Mouse (Mus musculus) liver, embryonic 13.5 days (tissue): Measurements from ENCODE around the gene Dnhd1. TPM values are rescaled to one million over a fixed set of nuclear protein-coding genes. Genes with fewer than 3 reads are reported as not detected.

Source experiments
- ATAC-seq: fragments of 200-750 bp; cut with Nextera tagmentation; 2 replicates; pipeline ENCODE4 v1.8.0; 2017; ENCODE audit warnings: low read depth, mild to moderate bottlenecking, moderate number of reproducible peaks, moderate library complexity
- DNase-seq: peaks from one replicate; pipeline ENCODE4 v3.0.0; 2022
- H3K27ac ChIP-seq: fragments of 300-500 bp; sonication (generic); 2 replicates; pipeline ENCODE4 v1.5.1; 2015; ENCODE audit warnings: moderate library complexity, mild to moderate bottlenecking, inconsistent platforms
- H3K27me3 ChIP-seq: fragments of 300-500 bp; sonication (generic); 2 replicates; pipeline ENCODE4 v1.6.1; 2015; ENCODE audit warnings: mild to moderate bottlenecking, inconsistent platforms
- H3K36me3 ChIP-seq: fragments of 300-500 bp; sonication (generic); 2 replicates; pipeline ENCODE4 v1.6.1; 2015; ENCODE audit warnings: mild to moderate bottlenecking, inconsistent platforms
- H3K4me1 ChIP-seq: fragments of 300-500 bp; sonication (generic); replicated peaks from 2 replicates; pipeline ENCODE4 v1.6.1; 2015; ENCODE audit warnings: inconsistent platforms
- H3K4me2 ChIP-seq: fragments of 300-500 bp; sonication (generic); 2 replicates; pipeline ENCODE4 v1.6.1; 2015; ENCODE audit warnings: inconsistent platforms, mild to moderate bottlenecking, moderate library complexity
- H3K4me3 ChIP-seq: fragments of 300-500 bp; sonication (generic); replicated peaks from 2 replicates; pipeline ENCODE4 v1.5.1; 2015; ENCODE audit warnings: mild to moderate bottlenecking, inconsistent platforms
- H3K9ac ChIP-seq: fragments of 300-500 bp; sonication (generic); 2 replicates; pipeline ENCODE4 v1.6.1; 2015; ENCODE audit warnings: mild to moderate bottlenecking, inconsistent platforms
- H3K9me3 ChIP-seq: fragments of 300-500 bp; sonication (generic); replicated peaks from 2 replicates; pipeline ENCODE4 v1.6.1; 2016; ENCODE audit warnings: inconsistent platforms
- WGBS: fragments of 180-500 bp; shearing (Covaris S2); methylation state at CpG from one replicate; pipeline ENCODE4 v1.1.7; 2015; ENCODE audit not compliant: insufficient replicate concordance; 5-methylcytosine and 5-hydroxymethylcytosine counted together
- polyA plus RNA-seq: library from polyadenylated mRNA; unstranded; fragments of >200 nt; fragmentation: Nextera tagmentation; extraction: Ambion mirVana; gene quantifications from 2 replicates; pipeline ENCODE4 v1.2.1, GENCODE M21; 2015

Gene Dnhd1
- polyA plus RNA-seq, 1 experiment from 2014 or later, result 0.12 TPM

GRCm38 (mm10) chr7:105762517-105763270 lies 112.1 kb downstream of the Dnhd1 start:
- ATAC-seq, result no peak
- Histone ChIP-seq H3K27me3 (peaks cover 37% of the 10 kb centered on the region), H3K9ac (peak overlapping the region; percentile 22; the same call in 1 of the 2 replicates), H3K27ac (no peak overlapping the region), H3K4me3 (peak overlapping the region; percentile 35), H3K36me3 (0 out of 2 replicates have a peak, but pooled peaks cover 4% of the 10 kb centered on the region), H3K9me3 (no peaks in the 10 kb centered on the region), H3K4me1 (peaks cover 19% of the 10 kb centered on the region), H3K4me2 (peak overlapping the region; percentile 61)
- no peak for DNase-seq
- WGBS, result 12% methylated on average over 55 of the region's 55 CpGs

GRCm38 (mm10) chr7:105764331-105764730 lies 113.7 kb downstream of the Dnhd1 start:
- H3K4me1 ChIP-seq, result peaks cover 16% of the 10 kb centered on the region; the same call in 1 of the 2 replicates
- no peak overlapping the region for H3K9ac ChIP-seq
- ATAC-seq (no peak), DNase-seq (no peak)
- no peak overlapping the region for H3K4me2 ChIP-seq
- 0 out of 2 replicates have a peak, but pooled peaks cover 4% of the 10 kb centered on the region for H3K36me3 ChIP-seq
- H3K27ac ChIP-seq, result no peak overlapping the region
- H3K27me3 ChIP-seq, result peaks cover 37% of the 10 kb centered on the region
- no peak overlapping the region for H3K4me3 ChIP-seq
- WGBS, result 69% methylated on average over 11 of the region's 11 CpGs
- H3K9me3 ChIP-seq, result no peaks in the 10 kb centered on the region

- peaks cover 15% of the 10 kb centered on the region for H3K27me3 ChIP-seq
- 0 out of 2 replicates have a peak overlapping the region, but pooled peaks have one; percentile 4 for H3K4me2 ChIP-seq
- no peaks in the 10 kb centered on the region for H3K9me3 ChIP-seq
- H3K4me1 ChIP-seq, result peaks cover 8% of the 10 kb centered on the region; the same call in 1 of the 2 replicates
- peak; percentile 11; the same call in 1 of the 2 replicates for ATAC-seq
- no peak overlapping the region for H3K4me3 ChIP-seq
- 19% methylated on average over 6 of the region's 6 CpGs for WGBS
- no peak for DNase-seq
- 0 out of 2 replicates have a peak, but pooled peaks cover 6% of the 10 kb centered on the region for H3K36me3 ChIP-seq
- H3K9ac ChIP-seq, result no peak overlapping the region
- peak overlapping the region; percentile 21; the same call in 1 of the 2 replicates for H3K27ac ChIP-seq
These were observed 117.1 kb downstream of the Dnhd1 start for GRCm38 (mm10) chr7:105767729-105768165.

- Histone ChIP-seq H3K27ac (no peak overlapping the region), H3K4me3 (no peak overlapping the region), H3K36me3 (0 out of 2 replicates have a peak, but pooled peaks cover 3% of the 10 kb centered on the region), H3K9me3 (no peaks in the 10 kb centered on the region), H3K27me3 (no peaks in the 10 kb centered on the region), H3K4me1 (peaks cover 8% of the 10 kb centered on the region; the same call in 1 of the 2 replicates), H3K4me2 (no peak overlapping the region), H3K9ac (no peak overlapping the region)
- 73% methylated on average over 3 of the region's 3 CpGs for WGBS
- DNase-seq, result no peak
- ATAC-seq, result no peak
These were observed 119.3 kb downstream of the Dnhd1 start for GRCm38 (mm10) chr7:105769959-105770358.

Other genes starting within 250 kb of the Dnhd1 start
- gene Cnga4, start 246.3 kb upstream of the Dnhd1 start, polyA plus RNA-seq, result not detected in 2 replicates
- gene Cckbr, start 225.1 kb upstream of the Dnhd1 start, polyA plus RNA-seq, result not detected in 2 replicates
- 5.5 and 6.9 TPM in 2 replicates for gene Cavin3, start 168.5 kb upstream of the Dnhd1 start, polyA plus RNA-seq
- 22.8 and 25.6 TPM in 2 replicates for gene Smpd1, start 96.5 kb upstream of the Dnhd1 start, polyA plus RNA-seq
- gene Apbb1, start 69.2 kb upstream of the Dnhd1 start, polyA plus RNA-seq, result 4.1 TPM in 2 replicates
- gene Hpx, start 50.7 kb upstream of the Dnhd1 start, polyA plus RNA-seq, result 144 and 154 TPM in 2 replicates
- 3.7 and 3.8 TPM in 2 replicates for gene Trim3, start 17.3 kb upstream of the Dnhd1 start, polyA plus RNA-seq
- 131 and 135 TPM in 2 replicates for gene Timm10b, start 10.8 kb upstream of the Dnhd1 start, polyA plus RNA-seq
- gene Arfip2, start 10.4 kb upstream of the Dnhd1 start, polyA plus RNA-seq, result 15.7 and 19.7 TPM in 2 replicates
- 6.2 and 34.2 TPM in 2 replicates for gene Gm45799, start 10.3 kb upstream of the Dnhd1 start, polyA plus RNA-seq
- gene Ilk, start 85.8 kb downstream of the Dnhd1 start, polyA plus RNA-seq, result 125 and 138 TPM in 2 replicates
- 25.2 and 27.4 TPM in 2 replicates for gene Rrp8, start 86.6 kb downstream of the Dnhd1 start, polyA plus RNA-seq
- 130 and 158 TPM in 2 replicates for gene Taf10, start 93.5 kb downstream of the Dnhd1 start, polyA plus RNA-seq
- gene Tpp1, start 101.4 kb downstream of the Dnhd1 start, polyA plus RNA-seq, result 51.2 and 63.6 TPM in 2 replicates
- gene Dchs1, start 136.8 kb downstream of the Dnhd1 start, polyA plus RNA-seq, result 0.73 and 0.74 TPM in 2 replicates
- 302 and 319 TPM in 2 replicates for gene Mrpl17, start 160.3 kb downstream of the Dnhd1 start, polyA plus RNA-seq